Mouse (Mus musculus) heart, postnatal 0 days (tissue): ENCODE measurements around the gene Gm904.
"Not testable (repeated sequence)": the region's sequence is repeated elsewhere in the genome, so short reads cannot be mapped to it uniquely, and the experiment has no call there.

Experiments used
- CTCF ChIP-seq: IDR thresholded peaks from 2 replicates; pipeline ENCODE4 v1.5.1; 2016; ENCODE audit warnings: antibody characterized with exemption, control low read depth, low read depth
- EP300 ChIP-seq: IDR thresholded peaks from 2 replicates; pipeline ENCODE4 v1.6.1; 2016; ENCODE audit warnings: antibody characterized with exemption, low read depth

DNA sequence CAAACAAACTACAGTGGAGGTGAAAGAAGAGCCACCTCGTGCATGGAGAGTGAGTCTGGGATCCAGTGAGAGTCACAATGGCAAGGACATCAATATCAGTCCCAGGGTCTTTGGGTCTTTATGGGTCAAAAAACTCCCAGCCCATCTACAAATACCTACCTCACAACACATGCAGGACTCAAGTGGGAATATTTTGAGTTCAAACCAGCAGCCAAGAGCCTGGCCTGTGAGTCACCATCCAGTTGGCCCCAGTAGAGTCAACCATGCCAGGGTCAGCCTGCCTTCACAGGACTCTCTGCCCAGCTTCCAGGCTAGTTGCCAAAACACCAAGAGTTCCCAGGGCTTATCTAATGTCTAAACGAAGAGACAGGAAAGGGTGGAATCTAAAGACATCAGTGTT, 5.7 kb downstream of the Gm904 start:
- not testable (repeated sequence) for TF ChIP-seq CTCF, EP300
